Mouse (Mus musculus) embryonic stem cell, embryonic (primary cell): Measurements from ENCODE around the gene Vamp5.

Experiments
- CTCF ChIA-PET, 4 experiments: fragments of 300-600 bp in 2 of 4; fragments of 350-600 bp in 2 of 4; sonication (Branson Sonifier 250); formaldehyde crosslinking; loops; one replicate each; lab custom pipeline; 2022; ENCODE audit warnings: inconsistent platforms in 2 of 4; lab: Charles Lee
- POLR2A ChIA-PET, 4 experiments: fragments of 300-600 bp in 2 of 4; fragments of 350-600 bp in 2 of 4; sonication (Branson Sonifier 250); formaldehyde crosslinking; loops; one replicate each; lab custom pipeline; 2022; ENCODE audit warnings: antibody characterized with exemption in 4 of 4, inconsistent platforms in 1 of 4; lab: Charles Lee

Gene Vamp5

GRCm38 (mm10) chr6:72405356-72405755 is 25.1 kb upstream of the Vamp5 start:
- POLR2A ChIA-PET, result interaction anchor here in 1 of 4 experiments (0.8 to 1.9 kb wide), 2 partner anchors 15 to 242 kb away, joined by 4 to 6 read pairs; partner anchors contain the start of gene Vamp8

GRCm38 (mm10) chr6:72401875-72402274 is 21.6 kb upstream of the Vamp5 start:
- ChIA-PET POLR2A (interaction anchor here in 3 of 4 experiments (0.7 to 1.3 kb wide), 8 partner anchors 12 to 133 kb away, joined by 3 to 5 read pairs (median 3); partner anchors contain the start of genes Mat2a (in 1 of the 3) and Vamp8 (in 1 of the 3)), CTCF (interaction anchor here (0.5 to 3.1 kb wide), 21 partner anchors 8 to 246 kb away, joined by 3 to 13 read pairs (median 4); partner anchors contain the start of genes Ggcx (in 2 of the 4) and Vamp8 (in 1 of the 4))

More at GRCm38 (mm10) chr6:72405356-72405755, 25.1 kb upstream of the Vamp5 start:
- CTCF ChIA-PET, result interaction anchor here in 3 of 4 experiments (0.6 to 0.8 kb wide), 8 partner anchors 9 to 1634 kb away, joined by 3 to 15 read pairs (median 4); partner anchors contain the start of genes Ggcx (in 1 of the 3) and Vamp5 (in 1 of the 3)

DNA sequence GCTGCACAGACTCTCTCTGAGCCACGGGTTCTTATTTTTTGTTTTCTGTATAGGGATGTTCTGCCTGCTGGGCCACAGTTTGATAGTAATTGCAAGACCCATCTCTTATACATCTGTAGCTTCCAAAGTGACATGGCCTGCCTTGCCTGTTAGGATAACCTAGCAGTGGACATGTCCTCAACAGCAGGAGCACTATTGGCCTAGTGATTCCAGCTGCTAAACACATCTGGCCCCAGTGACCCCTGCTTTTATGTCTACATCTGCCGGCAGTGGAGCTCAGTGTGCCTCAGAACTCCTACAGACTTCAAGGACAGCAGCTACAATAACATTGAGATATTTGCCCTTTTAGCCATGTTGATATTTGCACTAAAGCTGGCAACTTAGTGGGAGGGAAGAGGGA is 19.7 kb upstream of the Vamp5 start:
- ChIA-PET POLR2A (interaction anchor here in 3 of 4 experiments (0.6 to 1.6 kb wide), 9 partner anchors 9 to 764 kb away, joined by 3 to 8 read pairs (median 5); partner anchors contain the start of genes Vamp8 (in 2 of the 3), Ggcx (in 1 of the 3) and Mat2a (in 1 of the 3)), CTCF (interaction anchor here in 3 of 4 experiments (0.7 to 1.9 kb wide), 9 partner anchors 9 to 139 kb away, joined by 3 to 9 read pairs (median 4); partner anchors contain the start of genes Ggcx (in 2 of the 3) and Vamp8 (in 1 of the 3))

DNA sequence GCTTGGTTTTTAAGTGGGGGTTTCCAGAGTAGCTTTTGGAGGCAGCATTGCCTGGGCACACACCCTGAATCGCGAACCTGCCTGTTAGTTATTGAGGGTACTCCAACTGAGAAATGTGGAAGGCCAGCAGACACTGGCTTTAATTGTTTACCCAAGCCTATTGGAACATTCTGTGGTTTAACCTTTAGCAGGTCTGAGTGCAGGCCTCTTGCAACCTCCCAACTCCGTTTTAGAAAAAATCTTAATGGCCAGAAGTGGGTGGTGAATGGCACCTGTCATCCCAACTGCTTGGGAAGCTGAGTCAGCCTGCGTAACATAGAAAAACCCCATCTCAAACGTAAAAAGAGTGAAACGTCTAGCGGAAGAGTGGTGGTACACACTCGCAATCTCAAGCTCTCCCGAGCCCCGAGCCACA is 16.6 kb upstream of the Vamp5 start:
- POLR2A ChIA-PET, result interaction anchor here in 3 of 4 experiments (0.7 to 4.5 kb wide), 7 partner anchors 17 to 759 kb away, joined by 3 to 14 read pairs (median 4); partner anchors contain the start of genes Mat2a (in 1 of the 3) and Tmem150a (in 1 of the 3)

GRCm38 (mm10) chr6:72392341-72392740 is 12.1 kb upstream of the Vamp5 start:
- ChIA-PET CTCF (interaction anchor here (0.6 to 1.5 kb wide), 18 partner anchors 11 to 790 kb away, joined by 3 to 6 read pairs (median 4); partner anchors contain the start of genes Ggcx (in 2 of the 4) and Tmem150a (in 2 of the 4)), POLR2A (interaction anchor here in 3 of 4 experiments (0.6 to 3.6 kb wide), 11 partner anchors 12 to 141 kb away, joined by 3 to 33 read pairs (median 4); partner anchors contain the start of genes Tmem150a (in 2 of the 3), Ggcx (in 1 of the 3) and Vamp5 (in 1 of the 3))

More for the DNA sequence above, 16.6 kb upstream of the Vamp5 start:
- CTCF ChIA-PET, result interaction anchor here in 2 of 4 experiments (1.0 to 1.7 kb wide), 6 partner anchors 10 to 33 kb away, joined by 3 to 6 read pairs (median 4); partner anchors contain the start of gene Ggcx (in 1 of the 2)

DNA sequence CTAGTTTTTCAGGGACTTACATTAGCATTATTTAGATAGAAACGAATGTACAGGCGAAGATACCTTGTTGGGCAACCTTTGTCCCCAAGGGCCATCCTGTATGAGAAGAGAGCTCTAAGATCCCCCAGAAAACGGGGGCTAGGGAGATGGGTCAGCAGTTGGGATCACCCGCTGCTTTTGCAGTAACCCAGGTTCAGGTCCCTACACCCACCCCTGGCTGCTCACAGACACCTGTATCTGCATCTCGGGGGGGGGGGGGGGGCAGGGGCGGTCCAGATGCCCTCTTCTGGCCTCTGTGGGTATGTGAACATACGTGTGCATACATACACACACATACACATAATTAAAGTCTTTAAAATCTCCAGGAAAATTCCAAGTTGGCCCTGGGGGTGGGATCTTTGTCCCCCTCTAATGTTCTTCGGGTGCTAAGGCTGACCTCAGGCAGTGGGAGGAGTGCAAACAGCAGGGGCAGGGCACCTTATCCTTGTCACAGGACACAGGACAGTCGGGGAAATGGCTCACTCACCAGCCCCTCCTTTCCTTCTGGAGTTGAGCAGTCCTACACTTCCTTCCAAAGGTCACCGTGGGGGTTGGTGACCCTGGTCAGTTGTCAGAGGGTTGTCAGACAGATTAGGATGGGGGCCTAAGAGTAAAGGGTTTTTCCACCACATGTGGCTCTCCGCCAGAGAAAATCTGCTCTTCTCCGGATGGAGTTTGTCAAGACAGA is 10.7 kb upstream of the Vamp5 start:
- ChIA-PET POLR2A (interaction anchor here (0.6 to 3.6 kb wide), 55 partner anchors 9 to 897 kb away, joined by 3 to 33 read pairs (median 4); partner anchors contain the start of genes Tmem150a (in 3 of the 4), Ggcx (in 2 of the 4), Vamp5 (in 2 of the 4) and 0610030E20Rik (in 1 of the 4)), CTCF (interaction anchor here (0.6 to 2.7 kb wide), 33 partner anchors 9 to 1918 kb away, joined by 3 to 21 read pairs (median 4); partner anchors contain the start of genes Vamp5 (in 3 of the 4), Ggcx (in 2 of the 4), Tmem150a (in 2 of the 4) and Tgoln1 (in 1 of the 4))

- ChIA-PET POLR2A (interaction anchor here in 3 of 4 experiments (0.6 to 3.6 kb wide), 55 partner anchors 9 to 896 kb away, joined by 3 to 33 read pairs (median 4); partner anchors contain the start of genes Ggcx (in 3 of the 3), Tmem150a (in 3 of the 3), Vamp5 (in 3 of the 3) and Usp39 (in 2 of the 3)), CTCF (interaction anchor here (0.5 to 2.7 kb wide), 36 partner anchors 10 to 1919 kb away, joined by 3 to 21 read pairs (median 4); partner anchors contain the start of genes Vamp5 (in 3 of the 4), Ggcx (in 2 of the 4), Tmem150a (in 2 of the 4) and Tgoln1 (in 1 of the 4))
Measured at GRCm38 (mm10) chr6:72389941-72390771, 9.9 kb upstream of the Vamp5 start, which contains the start of gene Vamp8. Gene Vamp8, minus strand, starts transcription at chr6:72390703.

DNA sequence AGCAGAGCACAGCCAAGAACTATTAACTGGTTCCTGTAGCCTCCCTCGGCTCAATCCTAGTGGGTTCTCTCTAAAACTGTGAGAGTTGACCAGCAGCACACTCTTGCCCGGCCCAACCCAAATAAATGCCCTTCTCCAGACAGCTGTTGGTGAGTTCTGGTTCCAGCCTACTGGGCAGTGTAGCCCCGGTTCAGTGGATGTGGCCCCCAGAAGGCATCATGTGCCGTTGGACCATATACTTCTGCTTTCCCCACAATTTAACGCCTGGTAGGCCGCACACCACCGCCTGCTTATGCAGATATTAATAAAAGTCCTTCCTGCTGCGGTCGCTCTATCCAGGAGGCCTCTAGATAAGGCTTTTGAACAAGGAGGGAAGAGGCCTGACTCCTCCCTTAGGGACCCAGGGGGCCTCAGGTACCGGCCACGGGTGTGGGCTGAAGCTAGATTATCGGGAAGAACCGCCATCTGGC is 9.2 kb upstream of the Vamp5 start:
- POLR2A ChIA-PET, result interaction anchor here in 3 of 4 experiments (0.6 to 3.6 kb wide), 40 partner anchors 9 to 566 kb away, joined by 3 to 33 read pairs (median 5); partner anchors contain the start of genes Ggcx (in 3 of the 3), Tmem150a (in 3 of the 3), Vamp5 (in 3 of the 3) and Usp39 (in 2 of the 3)
- CTCF ChIA-PET, result interaction anchor here (0.6 to 2.7 kb wide), 19 partner anchors 9 to 145 kb away, joined by 3 to 21 read pairs (median 4); partner anchors contain the start of genes Ggcx (in 2 of the 4), Vamp5 (in 2 of the 4) and Tmem150a (in 1 of the 4)

DNA sequence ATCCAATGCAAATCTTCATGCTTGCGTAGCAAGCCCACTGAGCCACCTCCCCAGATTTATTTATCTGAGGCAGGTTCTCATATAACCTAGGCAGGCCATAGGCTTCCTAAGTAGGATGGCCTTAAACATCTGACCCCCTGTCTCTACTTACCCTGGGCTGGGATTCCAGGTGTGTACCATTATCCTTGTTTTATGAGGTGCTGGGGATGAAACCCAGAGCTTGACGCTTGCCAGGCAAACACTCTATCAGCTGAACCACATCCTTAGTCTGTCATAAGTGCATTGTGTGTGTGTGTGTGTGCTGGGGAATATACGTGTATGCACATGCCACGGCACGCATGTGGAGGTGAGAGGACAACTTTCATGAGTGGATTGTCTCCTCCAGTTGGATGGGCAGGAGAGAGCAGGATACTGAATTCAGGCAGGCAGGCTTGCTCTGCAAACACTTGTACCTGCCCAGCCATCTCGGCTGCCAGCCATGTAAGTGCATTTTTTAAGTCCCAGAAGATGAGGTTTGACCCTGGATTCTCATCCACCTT is 8.6 kb upstream of the Vamp5 start:
- ChIA-PET CTCF (interaction anchor here in 2 of 4 experiments (0.6 to 2.7 kb wide), 4 partner anchors 8 to 146 kb away, joined by 3 to 21 read pairs (median 4); partner anchors contain the start of gene Vamp5 (in 1 of the 2)), POLR2A (interaction anchor here in 2 of 4 experiments (1.1 to 3.6 kb wide), 11 partner anchors 9 to 123 kb away, joined by 3 to 33 read pairs (median 11); partner anchors contain the start of genes Usp39 (in 2 of the 2), 0610030E20Rik (in 1 of the 2), Tmem150a (in 1 of the 2) and Vamp5 (in 1 of the 2))

GRCm38 (mm10) chr6:72388266-72388665 is 8.0 kb upstream of the Vamp5 start:
- ChIA-PET POLR2A (interaction anchor here in 1 of 4 experiments (1.1 to 3.2 kb wide), 3 partner anchors 18 to 24 kb away, joined by 3 to 13 read pairs (median 4); no protein-coding TSS in a partner anchor), CTCF (interaction anchor here in 1 of 4 experiments (2.7 kb wide), 1 partner anchor 8 kb away, joined by 21 read pairs; the partner anchor contains the start of gene Vamp5)

GRCm38 (mm10) chr6:72387816-72388215 is 7.5 kb upstream of the Vamp5 start:
- CTCF ChIA-PET, result interaction anchor here in 2 of 4 experiments (0.6 to 1.1 kb wide), 3 partner anchors 26 to 147 kb away, joined by 3 to 4 read pairs (median 4); partner anchors contain the start of genes Ggcx (in 1 of the 2) and Tmem150a (in 1 of the 2)
- POLR2A ChIA-PET, result interaction anchor here in 1 of 4 experiments (1.1 kb wide), 2 partner anchors 12 to 24 kb away, joined by 3 to 4 read pairs; no protein-coding TSS in a partner anchor

DNA sequence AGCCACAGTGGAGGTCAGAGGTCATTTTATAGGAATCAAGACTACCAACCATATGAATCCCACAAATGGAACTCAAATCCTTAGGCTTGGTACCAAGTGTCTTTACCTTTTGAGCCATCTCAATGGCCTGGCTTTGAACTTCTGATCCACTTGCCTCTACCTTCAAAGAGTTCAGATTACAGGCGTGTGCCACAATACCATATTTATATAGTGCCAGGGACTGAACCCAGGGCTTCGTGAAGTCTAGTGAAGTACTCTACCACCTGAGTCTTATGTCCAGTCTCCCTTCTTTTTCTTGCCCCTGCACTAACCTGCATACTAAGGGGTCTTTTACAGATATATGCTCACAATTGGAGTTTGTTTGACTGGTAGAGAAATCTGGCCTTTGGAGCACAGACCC is 6.3 kb upstream of the Vamp5 start:
- CTCF ChIA-PET, result interaction anchor here in 1 of 4 experiments (0.6 kb wide), 1 partner anchor 200 kb away, joined by 3 read pairs; no protein-coding TSS in a partner anchor
- POLR2A ChIA-PET, result no interaction called here

- CTCF ChIA-PET, result no interaction called here
- POLR2A ChIA-PET, result interaction anchor here in 2 of 4 experiments (0.6 to 1.0 kb wide), 4 partner anchors 21 to 517 kb away, joined by 3 to 4 read pairs (median 3); no protein-coding TSS in a partner anchor
Measured at GRCm38 (mm10) chr6:72385258-72385657, 5.0 kb upstream of the Vamp5 start.

- ChIA-PET CTCF (no interaction called here), POLR2A (interaction anchor here in 2 of 4 experiments (0.6 to 1.6 kb wide), 2 partner anchors 26 to 153 kb away, joined by 3 read pairs; no protein-coding TSS in a partner anchor)
Measured at GRCm38 (mm10) chr6:72383952-72384351, 3.7 kb upstream of the Vamp5 start.

DNA sequence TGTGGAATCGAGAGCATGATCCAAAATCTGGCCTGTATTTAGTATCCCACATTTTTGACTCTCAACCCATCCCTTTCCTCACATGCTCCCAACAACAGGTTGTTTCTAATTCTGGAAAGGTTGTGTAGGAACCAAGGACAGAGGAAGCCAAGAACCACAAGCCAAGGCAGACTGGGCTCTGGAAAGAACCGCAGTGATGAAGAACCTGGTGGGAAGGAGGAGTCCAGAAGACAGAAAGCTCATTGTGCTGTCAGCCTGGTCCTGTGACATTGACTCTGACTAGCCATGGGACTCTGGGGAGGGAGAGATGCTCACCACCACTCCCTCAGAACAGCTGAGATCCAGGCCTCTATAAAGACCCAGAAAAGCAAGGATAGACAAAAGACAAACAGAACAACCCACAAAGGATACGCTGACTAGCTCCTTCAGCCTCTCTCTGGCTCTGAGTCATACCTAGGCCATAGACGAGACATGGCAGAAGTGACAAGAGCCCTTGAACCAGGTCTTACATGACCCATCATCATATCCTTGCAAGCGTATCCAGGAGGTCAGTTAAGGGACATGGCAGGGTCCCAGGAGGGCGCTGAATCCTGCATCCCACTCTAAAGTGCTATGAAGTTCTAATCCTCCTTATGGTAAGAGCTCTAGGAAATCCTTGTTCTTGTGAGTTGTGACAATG is 3.0 kb upstream of the Vamp5 start:
- ChIA-PET CTCF (no interaction called here), POLR2A (interaction anchor here (0.6 to 3.3 kb wide), 6 partner anchors 9 to 154 kb away, joined by 3 to 12 read pairs (median 4); partner anchors contain the start of gene Ggcx (in 1 of the 4))
